Mouse (Mus musculus) kidney, adult 2 months (tissue): ENCODE data around the gene Kmt2b.

ENCODE experiments used
- CTCF ChIP-seq: fragments of 200-500 bp; conservative IDR thresholded peaks from 2 replicates; pipeline ENCODE4 v1.5.1; 2011; ENCODE audit warnings: low read depth, mild to moderate bottlenecking, control low read depth, low read length, moderate library complexity, mixed read lengths; ENCODE audit not compliant: insufficient read depth, insufficient read length
- POLR2A ChIP-seq: fragments of 200-500 bp; IDR thresholded peaks from one replicate; pipeline ENCODE4 v1.6.1; 2011; ENCODE audit warnings: low read depth, low read length, control low read depth

GRCm38 (mm10) chr7:30581547-30581946 lies 7.0 kb downstream of the Kmt2b start:
- TF ChIP-seq POLR2A (no peak), CTCF (no peak)
